Mouse (Mus musculus): ENCODE results near the gene Lyz2.
"Not testable (repeated sequence)": the region's sequence is repeated elsewhere in the genome, so short reads cannot be mapped to it uniquely, and the experiment has no call there.

Gene Lyz2

DNA sequence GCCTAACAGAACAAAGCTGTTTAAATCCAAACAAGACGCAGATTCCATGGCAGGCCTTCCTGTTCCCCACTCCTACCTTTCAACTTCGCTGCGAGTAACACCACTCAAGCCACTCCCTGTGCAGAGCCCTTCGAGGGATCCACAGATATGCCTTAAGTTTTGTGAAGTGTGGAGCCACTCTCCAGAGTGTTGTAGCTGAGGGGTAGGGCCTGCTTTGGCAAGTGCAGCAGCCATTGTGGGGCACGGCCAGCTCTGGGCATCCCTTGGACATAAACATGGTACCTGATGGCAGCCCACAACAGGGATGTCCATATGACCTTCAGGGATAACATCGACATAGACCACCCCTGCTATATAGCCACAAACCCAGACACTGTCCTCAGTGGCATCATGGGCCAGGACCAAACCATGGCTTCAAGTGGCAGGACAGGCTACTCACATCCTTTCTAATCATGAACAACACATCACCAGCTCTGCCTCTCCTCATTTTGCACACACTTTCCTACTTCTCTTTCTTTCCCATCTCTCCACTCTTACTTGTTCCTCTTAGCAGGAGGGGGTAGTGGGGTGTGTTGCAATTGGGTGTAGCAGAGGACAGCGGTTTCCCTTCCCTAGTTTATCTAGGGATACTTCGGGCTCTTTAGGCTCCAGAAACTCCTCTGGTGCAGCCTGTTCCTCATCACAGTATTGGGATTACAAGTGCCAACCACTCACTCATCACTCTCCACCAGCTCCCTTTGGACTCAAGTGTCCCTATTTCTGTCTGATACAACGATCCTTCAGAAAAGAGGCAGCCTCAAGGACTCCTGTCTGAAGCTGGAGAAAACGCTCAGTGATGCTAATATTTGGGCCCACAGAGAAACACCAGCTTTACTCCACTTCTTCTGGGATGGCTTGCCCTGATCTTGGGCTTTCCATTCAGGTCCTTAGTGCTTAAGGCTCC, 2.7 kb upstream of the Lyz2 start:
- no peak for DNase-seq

DNA sequence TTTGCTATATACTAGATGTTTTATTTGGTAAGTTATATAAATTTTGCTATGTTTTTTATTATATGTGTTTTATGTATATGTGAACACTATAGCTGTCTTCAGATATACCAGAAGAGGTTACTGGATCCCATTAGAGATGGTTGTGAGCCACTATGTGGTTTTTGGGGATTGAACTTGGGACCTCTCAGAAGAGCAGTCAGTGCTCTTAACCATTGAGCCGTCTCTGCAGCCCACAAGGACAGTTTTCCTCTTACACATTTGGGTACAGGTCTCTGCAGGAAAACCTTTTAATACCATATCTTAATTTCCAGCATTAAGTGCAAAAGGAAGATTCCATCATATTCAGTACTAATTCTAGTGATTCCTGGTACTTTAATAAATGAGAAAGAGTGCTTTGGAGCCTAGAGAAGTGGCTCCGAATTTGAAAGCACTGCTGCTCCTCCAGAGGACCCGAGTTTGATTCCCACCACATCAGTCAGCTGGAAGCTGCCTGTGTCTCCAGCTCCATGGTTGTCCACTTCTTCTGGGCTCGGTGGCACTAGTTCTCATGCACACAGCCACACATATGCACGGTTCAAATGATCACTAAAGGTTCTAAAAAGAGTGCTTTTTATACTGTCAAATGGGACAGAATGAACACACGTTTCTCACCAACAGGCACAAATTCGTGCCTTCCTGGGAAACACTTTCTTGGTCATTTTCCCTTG, 1.9 kb upstream of the Lyz2 start:
- no peak for DNase-seq

DNA sequence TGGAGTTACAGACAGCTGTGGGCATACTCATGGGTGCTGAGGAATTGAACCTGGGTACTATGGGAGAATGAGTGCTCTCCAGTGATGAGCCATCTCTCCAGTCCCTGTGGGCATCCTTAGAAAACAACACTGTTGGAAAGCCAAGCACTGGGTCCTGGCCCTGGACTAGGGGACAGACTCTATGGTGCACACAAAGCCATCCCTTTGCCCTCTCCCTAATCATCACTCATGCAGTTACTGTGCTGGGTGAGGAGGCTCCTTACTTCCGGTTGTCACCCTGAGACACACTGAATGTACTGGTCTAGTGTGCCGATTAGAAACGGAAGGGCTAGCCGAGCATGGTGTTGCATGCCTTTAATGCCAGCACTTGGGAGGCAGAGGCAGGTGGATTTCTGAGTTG, 1.1 kb upstream of the Lyz2 start:
- DNase-seq = not testable (repeated sequence)

DNA sequence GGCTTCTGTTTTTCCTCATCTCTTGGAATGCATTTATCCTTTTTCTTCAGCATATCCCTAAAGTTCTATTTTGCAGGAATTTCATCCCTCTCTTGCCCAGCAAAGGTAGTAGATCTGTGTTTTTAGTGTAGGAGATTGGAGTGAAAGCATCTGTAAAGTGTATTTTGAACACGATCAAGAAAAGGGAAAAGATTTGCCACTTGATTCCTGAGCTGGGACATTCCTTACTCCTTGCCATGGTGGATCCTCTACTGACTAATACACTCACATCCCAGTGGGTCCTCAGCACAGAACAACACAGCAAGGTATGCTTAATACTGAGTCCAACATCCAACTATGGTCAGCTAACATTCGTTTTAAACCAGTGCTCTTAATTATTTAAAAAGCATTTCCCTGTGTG, 430 bp upstream of the Lyz2 start:
- DNase-seq = no peak

DNA sequence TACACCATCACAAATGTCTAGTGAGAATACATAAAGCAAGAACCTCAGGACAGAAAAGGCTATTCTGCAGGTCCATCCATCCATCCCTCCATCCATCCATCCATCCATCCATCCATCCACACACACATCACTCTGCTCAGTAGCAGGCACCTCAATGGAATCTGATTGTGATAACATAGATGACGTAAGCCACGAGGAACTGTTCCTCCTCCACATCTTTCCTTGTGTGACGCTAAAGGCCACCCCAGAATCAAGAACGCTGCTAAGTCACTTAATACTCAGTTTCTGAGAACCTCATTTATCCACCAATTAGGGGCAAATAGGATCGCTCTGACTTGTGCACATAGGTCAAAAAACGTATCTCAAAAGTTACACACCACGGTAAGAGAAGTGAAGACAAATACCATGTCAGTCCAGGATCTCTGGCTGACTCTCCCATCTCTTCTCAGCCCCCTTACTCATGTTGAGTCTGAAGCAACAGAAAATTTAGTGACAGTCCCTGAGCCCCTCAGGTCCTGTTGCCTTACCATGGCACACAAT, 670 bp downstream of the Lyz2 start:
- no peak for DNase-seq

DNA sequence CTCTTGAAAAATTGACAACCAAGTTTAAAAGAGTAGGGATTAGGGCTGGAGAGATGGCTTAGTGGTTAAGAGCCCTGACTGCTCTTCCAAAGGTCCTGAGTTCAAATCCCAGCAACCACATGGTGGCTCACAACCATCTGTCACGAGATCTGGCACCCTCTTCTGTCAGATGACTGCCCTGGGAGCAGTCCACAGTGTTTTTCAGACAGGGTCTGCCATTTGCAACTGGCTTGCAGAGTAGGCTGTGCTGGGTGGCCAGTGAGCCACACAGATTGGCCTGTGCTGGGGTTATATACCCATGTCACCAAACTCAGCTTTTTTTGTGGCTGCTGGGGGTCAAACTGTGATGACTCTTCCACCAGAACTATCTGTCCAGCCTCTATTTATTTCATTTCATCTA, 2.1 kb downstream of the Lyz2 start:
- DNase-seq = peak; percentile 50

DNA sequence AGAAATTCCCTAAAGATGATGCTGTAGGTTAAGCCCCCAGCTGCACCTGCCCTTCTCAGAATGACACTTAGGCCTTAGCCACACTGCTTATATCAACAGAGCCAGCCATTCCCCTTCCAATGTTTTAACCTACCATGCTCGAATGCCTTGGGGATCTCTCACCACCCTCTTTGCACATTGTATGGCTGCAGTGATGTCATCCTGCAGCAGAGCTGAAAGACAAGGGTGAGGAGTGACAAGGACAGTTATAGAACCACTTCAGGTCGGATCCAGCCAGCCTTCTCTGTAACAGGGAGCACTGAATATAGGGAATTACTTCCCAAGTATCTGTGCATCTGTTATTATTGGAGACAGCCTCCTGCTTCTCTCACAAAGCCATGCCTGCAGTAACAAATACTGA, 3.6 kb downstream of the Lyz2 start:
- not testable (repeated sequence) for DNase-seq

DNA sequence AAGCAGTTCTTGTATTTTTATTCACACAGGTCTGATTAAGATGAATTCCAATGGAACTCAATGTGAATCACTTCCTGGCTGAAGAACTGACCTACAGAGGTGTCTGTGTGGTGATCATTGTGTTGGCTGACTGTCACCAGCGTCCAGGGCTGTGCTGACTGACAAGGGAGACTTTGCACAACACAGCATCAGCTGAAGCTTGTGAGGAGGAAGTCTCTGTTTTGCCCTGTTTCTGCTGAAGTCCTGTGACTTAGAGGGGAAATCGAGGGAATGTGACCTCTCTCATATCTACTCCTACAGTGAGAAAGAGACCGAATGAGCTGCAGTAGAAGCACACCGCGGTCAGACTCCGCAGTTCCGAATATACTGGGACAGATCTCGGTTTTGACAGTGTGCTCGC, 4.3 kb downstream of the Lyz2 start:
- peak; percentile 45 for DNase-seq

DNA sequence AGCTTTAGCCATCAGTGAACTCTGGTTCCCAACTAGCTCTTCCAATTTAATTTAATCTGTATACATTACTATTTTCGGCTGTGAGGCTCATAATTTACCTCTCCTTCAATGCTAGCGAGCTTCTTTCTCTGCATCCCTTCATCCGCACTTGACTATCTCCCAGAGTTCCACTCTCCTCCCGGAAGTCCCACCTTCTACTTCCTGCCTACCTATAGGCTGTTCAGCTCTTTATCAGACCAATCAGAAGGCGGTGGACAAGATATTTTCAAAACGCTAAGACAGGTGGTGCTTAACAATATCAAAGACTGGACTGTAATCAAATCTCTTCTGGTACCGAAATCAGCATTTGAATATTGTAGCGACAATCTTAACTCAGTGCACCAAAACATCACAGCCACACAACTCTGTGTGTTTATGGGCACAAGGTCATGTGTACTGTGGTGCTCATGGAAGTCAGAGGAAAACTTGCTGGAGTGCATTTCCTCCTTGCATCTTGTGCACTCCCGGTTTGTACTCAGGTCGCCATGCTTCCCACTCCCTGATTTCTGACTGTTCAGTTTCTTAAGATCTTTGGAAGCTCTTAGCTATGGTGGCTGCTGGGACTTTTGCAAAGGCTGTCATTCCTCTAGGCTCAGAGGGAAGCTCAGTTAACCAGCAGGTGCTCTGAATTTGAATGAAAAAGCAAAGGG, 6.3 kb downstream of the Lyz2 start:
- DNase-seq = peak; percentile 56

DNA sequence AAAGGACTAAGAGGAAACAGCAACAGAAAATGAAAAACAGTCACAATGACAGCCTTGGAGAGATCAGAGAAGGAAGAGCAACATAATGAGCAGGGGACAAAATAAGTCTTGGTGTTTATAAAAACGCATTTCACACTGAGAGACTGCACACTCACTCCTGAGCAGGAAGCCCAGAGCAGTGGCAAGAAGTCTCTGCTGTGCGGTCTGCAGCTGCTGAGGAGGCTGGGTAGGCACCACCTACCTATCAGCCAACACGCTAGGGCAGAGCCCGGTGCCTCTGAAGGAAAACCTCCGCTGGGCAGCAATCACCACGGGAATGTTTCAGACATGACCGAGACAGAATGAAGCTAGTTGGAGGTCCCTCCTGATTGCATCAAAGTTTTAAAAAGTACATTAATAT, 7.5 kb downstream of the Lyz2 start:
- DNase-seq = not testable (repeated sequence)

DNA sequence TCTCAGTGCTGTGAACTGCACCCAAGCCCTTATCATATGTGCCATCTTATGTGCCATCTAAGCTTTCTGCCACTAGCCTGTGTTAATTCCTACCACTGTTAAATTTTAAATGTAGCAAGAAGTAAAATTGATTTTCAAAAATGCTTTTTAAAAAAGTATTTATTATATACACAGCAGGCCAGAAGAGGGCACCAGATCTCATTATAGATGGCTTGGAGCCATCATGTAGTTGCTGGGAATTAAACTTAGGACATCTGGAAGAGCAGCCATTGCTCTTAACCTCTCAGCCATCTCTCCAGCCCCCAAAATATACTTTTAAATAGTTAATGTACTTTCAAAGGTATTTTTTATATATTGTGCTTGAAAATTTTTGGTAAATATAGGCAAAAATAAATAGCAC, 10.1 kb downstream of the Lyz2 start:
- no peak for DNase-seq

DNA sequence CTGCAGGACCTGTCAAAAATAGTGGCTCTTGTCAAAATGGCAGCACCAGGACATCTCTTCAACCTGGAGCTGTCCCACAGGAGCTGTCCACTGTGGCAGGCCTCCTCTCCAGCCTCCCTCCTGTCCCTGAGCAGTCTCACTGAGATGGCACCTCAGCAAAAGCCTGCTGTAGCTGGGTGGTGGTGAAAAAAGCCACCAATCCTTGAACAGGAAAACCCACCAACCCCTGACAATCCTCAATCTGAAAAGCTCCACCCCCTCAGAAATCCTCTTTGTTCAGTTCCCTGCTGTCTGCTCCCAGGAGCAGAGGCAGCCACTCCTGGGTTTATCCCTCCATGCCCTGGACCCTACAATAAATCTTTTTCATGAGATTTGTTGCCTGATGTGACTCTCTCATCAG, 22.3 kb downstream of the Lyz2 start:
- no peak for DNase-seq

DNA sequence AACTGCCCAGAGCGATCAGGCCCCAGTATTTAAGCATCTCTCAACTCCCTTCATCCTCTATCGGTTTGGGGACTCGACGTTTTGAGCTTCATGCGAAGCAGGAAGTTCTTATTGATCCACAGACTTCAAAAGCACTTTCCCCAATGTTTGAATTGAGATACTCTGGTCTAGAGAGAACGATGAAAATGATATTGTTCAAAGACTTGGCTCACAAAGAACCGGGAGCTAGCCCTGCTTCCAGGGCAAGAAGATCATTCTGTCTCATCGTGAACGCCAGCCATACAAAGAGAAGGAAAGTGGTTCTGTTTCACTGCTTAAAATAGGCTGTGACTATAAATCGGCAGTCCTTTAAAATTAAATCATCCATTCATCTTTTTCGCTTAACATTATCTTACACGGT, 43.5 kb downstream of the Lyz2 start, which contains the start of gene 9530003J23Rik:
Gene 9530003J23Rik, minus strand, starts transcription at position 101 of the 400 bp plus-strand sequence.
- DNase-seq = no peak

DNA sequence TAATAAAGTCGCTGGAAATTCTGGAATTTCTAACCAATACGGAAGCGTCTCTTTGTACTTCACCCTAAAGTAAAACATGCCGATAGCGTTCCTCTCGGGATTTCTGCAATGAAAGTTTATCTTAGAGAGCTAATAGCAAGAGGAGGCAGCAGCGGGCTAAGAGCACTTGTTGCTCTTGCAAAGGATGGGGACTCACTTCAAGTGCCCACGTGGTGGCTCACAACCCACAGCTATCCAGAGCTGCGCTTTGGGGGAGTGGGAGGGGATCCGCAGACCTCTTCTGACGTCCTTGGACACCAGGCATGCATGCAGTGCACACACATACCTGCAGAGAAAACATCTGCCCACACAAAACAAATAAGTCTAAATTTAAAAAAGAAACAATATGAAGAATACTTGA, 46.3 kb downstream of the Lyz2 start:
- DNase-seq = peak; percentile 65

DNA sequence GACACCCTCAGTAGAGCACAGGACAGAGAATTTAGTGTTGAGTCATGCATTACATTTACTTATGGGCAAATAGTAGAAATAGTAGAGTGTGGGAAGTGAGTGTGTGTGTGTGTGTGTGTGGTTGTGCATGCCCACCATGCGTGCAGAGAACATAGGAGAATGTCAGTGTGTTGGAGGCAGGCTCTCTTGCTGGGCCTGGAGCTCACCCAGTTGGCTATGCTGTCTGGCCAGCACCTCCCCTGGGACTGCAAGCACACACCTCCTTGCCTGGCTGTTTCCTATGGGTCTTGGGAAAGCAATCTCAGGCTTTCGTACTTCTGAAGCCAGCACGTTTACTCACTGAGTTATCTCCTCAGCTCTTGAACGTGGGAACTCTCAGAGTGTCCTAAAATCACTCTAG, 47.3 kb downstream of the Lyz2 start:
- peak; percentile 44 for DNase-seq

DNA sequence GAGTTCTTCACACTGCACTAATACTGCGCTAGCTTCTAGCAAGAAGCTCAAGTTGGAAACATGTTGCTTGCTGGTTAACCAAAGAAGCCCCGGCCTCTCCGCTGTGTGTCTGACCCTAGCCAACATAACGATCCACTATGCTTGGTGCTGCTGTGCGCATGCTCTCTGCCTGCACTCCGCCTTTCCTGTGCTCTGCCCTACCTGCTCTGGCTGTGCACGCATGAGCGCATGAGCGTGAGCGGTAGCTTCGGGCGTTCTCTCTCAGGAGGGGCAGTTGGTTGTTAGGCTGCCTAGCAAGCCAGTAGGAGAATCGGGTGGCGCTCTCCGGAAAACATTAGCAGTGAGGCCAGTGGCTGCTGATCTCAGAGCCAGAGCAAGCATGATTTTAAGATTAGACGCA, 52.3 kb downstream of the Lyz2 start:
- peak; percentile 36 for DNase-seq

Measured in lung, postnatal 36 days (tissue).